Mouse (Mus musculus): ENCODE data around the gene Usp6nl. TPM values are rescaled to one million over a fixed set of nuclear protein-coding genes. Genes with fewer than 3 reads are reported as not detected.

Gene Usp6nl
- total and polyA plus RNA-seq, 3 experiments: 8.9 to 67.1 (median 24.8) TPM

- Histone ChIP-seq H3K4me1 (ENCODE audit: control insufficient read depth in 1 of 2, insufficient read depth in 2 of 2, low read length in 2 of 2) (peaks cover 0 to 5% of the 10 kb centered on the region in 2 experiments; a peak in 1 of 4 replicates), H3K27ac (ENCODE audit: control insufficient read depth, low read depth, low read length) (no peak overlapping the region), H3K27me3 (ENCODE audit: control insufficient read depth in 1 of 2, insufficient read depth in 2 of 2, low read length in 2 of 2) (no peaks in the 10 kb centered on the region), H3K9me3 (replicated peaks; ENCODE audit: insufficient read depth, low read length) (no peaks in the 10 kb centered on the region), H3K79me2 (ENCODE audit: control insufficient read depth, insufficient read depth, low read length, poor library complexity) (no peaks in the 10 kb centered on the region), H3K36me3 (ENCODE audit: control insufficient read depth in 1 of 2, insufficient read depth in 2 of 2, low read length in 2 of 2) (no peaks in the 10 kb centered on the region), H3K9ac (ENCODE audit: control insufficient read depth, low read depth, low read length, poor library complexity, severe bottlenecking) (no peak overlapping the region), H3K4me3 (ENCODE audit: control insufficient read depth in 1 of 2, insufficient read depth in 1 of 2, low read depth in 2 of 2, low read length in 2 of 2) (no peak overlapping the region)
- no peak for DNase-seq (ENCODE audit: low read depth, low spot score)
- no peak for TF ChIP-seq JUND (IDR thresholded peaks at IDR 0.05; ENCODE audit: low read depth, low read length)
- no peak for TF ChIP-seq NELFE (IDR thresholded peaks at IDR 0.05; ENCODE audit: low read depth, low read length)
- no peak for TF ChIP-seq ZMIZ1 (IDR thresholded peaks at IDR 0.05; ENCODE audit: low read depth, low read length)
- no peak for TF ChIP-seq MXI1 (IDR thresholded peaks at IDR 0.05; ENCODE audit: low read depth, low read length)
- no peak for TF ChIP-seq ZNF384 (IDR thresholded peaks at IDR 0.05; ENCODE audit: low read depth, low read length)
- no peak for TF ChIP-seq SIN3A (IDR thresholded peaks at IDR 0.05; ENCODE audit: low read length)
- no peak for TF ChIP-seq BHLHE40 (IDR thresholded peaks at IDR 0.05; ENCODE audit: borderline replicate concordance, low read depth, low read length)
- no peak for TF ChIP-seq TAL1 (IDR thresholded peaks at IDR 0.05; ENCODE audit: low read length)
- TF ChIP-seq USF1 (IDR thresholded peaks at IDR 0.05; ENCODE audit: low read depth, low read length): no peak
- no peak for TF ChIP-seq GATA1 (IDR thresholded peaks at IDR 0.05; ENCODE audit: low read depth, low read length)
These were observed 155.4 kb downstream of the Usp6nl start for GRCm38 (mm10) chr2:6477884-6478283.

GRCm38 (mm10) chr2:6478361-6478965, 156.0 kb downstream of the Usp6nl start:
- peak; percentile 29 for DNase-seq (ENCODE audit: low read depth, low spot score)
- H3K27me3 ChIP-seq (ENCODE audit: control insufficient read depth in 1 of 2, insufficient read depth in 2 of 2, low read length in 2 of 2): no peaks in the 10 kb centered on the region
- no peaks in the 10 kb centered on the region for H3K36me3 ChIP-seq (ENCODE audit: control insufficient read depth in 1 of 2, insufficient read depth in 2 of 2, low read length in 2 of 2)
- H3K9ac ChIP-seq (ENCODE audit: control insufficient read depth, low read depth, low read length, poor library complexity, severe bottlenecking): no peak overlapping the region
- TF ChIP-seq ZKSCAN1 (IDR thresholded peaks at IDR 0.05; ENCODE audit: low read depth, low read length): no peak
- TF ChIP-seq SIN3A (IDR thresholded peaks at IDR 0.05; ENCODE audit: low read length): no peak
- peak; percentile 8; the same call in 1 of the 2 replicates for TF ChIP-seq MYC (IDR thresholded peaks at IDR 0.05; ENCODE audit: low read depth, low read length)
- TF ChIP-seq CHD1 (IDR thresholded peaks at IDR 0.05; ENCODE audit: low read depth, low read length): no peak
- TF ChIP-seq MAFK (IDR thresholded peaks at IDR 0.05; ENCODE audit: borderline replicate concordance, low read depth, low read length): no peak
- TF ChIP-seq UBTF (IDR thresholded peaks at IDR 0.05; ENCODE audit: borderline replicate concordance, insufficient read depth, low read depth, low read length): no peak
- TF ChIP-seq GABPA (IDR thresholded peaks at IDR 0.05; ENCODE audit: low read depth, low read length): no peak
- no peak for TF ChIP-seq TBP (IDR thresholded peaks at IDR 0.05; ENCODE audit: low read depth, low read length)
- no peak for TF ChIP-seq CHD2 (IDR thresholded peaks at IDR 0.05; ENCODE audit: low read length)
- no peak for TF ChIP-seq ZNF384 (IDR thresholded peaks at IDR 0.05; ENCODE audit: low read depth, low read length)
- TF ChIP-seq JUND (IDR thresholded peaks at IDR 0.05; ENCODE audit: low read depth, low read length): 0 out of 2 replicates have a peak, but pooled peaks have one; percentile 42
- TF ChIP-seq POLR2AphosphoS2 (IDR thresholded peaks at IDR 0.05; ENCODE audit: low read length): no peak
- TF ChIP-seq CTCF (IDR thresholded peaks at IDR 0.05 in 2 of 3, conservative IDR thresholded peaks at IDR 0.05 in 1 of 3; ENCODE audit: control insufficient read depth in 1 of 3, insufficient read depth in 1 of 3, low read depth in 2 of 3, low read length in 3 of 3, poor library complexity in 1 of 3, severe bottlenecking in 1 of 3): no peak
- no peak for TF ChIP-seq POLR2A (IDR thresholded peaks at IDR 0.05; ENCODE audit: control insufficient read depth in 1 of 2, insufficient read depth in 1 of 2, low read depth in 1 of 2, low read length in 2 of 2, poor library complexity in 1 of 2)
- TF ChIP-seq ZC3H11A (IDR thresholded peaks at IDR 0.05; ENCODE audit: low read depth, low read length): no peak
- H3K27ac ChIP-seq (ENCODE audit: control insufficient read depth, low read depth, low read length): no peak overlapping the region
- peak overlapping the region; percentile 0 to 35; a peak in 2 of 4 replicates for H3K4me3 ChIP-seq (ENCODE audit: control insufficient read depth in 1 of 2, insufficient read depth in 1 of 2, low read depth in 2 of 2, low read length in 2 of 2)
- peaks cover 0 to 5% of the 10 kb centered on the region in 2 experiments; a peak in 1 of 4 replicates for H3K4me1 ChIP-seq (ENCODE audit: control insufficient read depth in 1 of 2, insufficient read depth in 2 of 2, low read length in 2 of 2)
- H3K9me3 ChIP-seq (replicated peaks; ENCODE audit: insufficient read depth, low read length): no peaks in the 10 kb centered on the region
- H3K79me2 ChIP-seq (ENCODE audit: control insufficient read depth, insufficient read depth, low read length, poor library complexity): no peaks in the 10 kb centered on the region
